Mouse (Mus musculus) 3134 (cell line): ENCODE results near the gene Smim11.

Experiments used
- DNase-seq: peaks from one replicate; pipeline ENCODE4 v3.0.0-alpha.2; 2011; ENCODE audit warnings: low spot score; ENCODE audit not compliant: insufficient read length; ENCODE audit errors: extremely low read depth

Smim11 gene

DNA sequence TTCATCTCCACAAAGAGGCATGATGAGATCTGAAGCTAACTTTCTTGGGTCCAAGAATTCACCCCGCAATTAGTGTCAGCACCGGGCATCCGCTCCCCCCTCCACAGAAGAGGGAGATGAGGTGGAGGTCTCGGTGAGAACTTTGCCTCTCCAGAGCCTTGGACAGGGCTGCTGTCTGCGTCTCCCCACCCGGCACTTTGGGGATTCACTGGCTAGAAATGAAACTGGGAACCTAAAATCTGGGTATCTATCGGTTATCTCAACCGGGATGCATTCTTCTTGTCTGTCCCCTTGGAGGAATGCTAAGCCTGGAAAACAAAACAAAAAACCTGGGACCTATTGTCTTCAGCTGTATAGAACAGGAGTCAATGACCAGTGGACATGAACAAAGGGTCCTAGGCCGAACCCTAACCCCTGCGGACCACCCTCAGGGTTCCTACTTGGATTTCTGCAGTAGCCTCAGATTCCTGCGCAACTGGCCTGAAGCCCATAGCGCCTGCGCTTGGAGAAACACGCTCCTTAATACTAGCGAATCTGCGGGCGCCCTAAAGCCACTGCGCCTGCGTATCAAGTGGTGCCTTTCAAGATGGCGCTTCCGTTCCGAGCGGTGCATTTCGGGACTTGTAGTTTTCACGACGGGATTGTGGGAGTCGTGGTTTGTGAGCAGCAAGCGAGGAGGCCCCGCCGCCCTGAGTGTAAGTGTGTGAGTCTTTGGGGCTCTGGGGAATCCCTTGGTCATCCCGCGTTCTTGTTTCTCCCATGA, at the start of gene Smim11:
TSS of gene Smim11 (plus strand) at position 638 of the 763 bp plus-strand sequence.
- peak; percentile 77 for DNase-seq

DNA sequence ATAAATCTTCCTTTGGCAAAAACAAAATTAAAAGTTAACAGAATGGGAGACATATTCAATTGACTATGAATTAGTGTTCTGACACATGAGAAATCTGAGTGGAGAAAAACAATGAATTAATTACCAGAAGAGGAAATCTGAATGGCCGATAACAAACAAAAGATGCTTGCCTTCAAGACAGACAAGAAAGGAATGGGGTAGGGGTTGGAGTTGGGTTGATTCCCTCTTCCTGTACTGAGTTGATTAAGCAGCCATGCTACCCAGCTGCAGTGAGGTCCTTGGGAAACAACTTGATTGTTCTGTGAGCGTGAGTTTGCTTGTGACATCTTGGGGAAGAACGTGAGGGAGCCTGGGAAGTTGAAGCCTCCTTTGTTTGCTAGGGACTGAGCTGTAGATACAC, 46.8 kb upstream of the Smim11 start:
- DNase-seq: no peak

DNA sequence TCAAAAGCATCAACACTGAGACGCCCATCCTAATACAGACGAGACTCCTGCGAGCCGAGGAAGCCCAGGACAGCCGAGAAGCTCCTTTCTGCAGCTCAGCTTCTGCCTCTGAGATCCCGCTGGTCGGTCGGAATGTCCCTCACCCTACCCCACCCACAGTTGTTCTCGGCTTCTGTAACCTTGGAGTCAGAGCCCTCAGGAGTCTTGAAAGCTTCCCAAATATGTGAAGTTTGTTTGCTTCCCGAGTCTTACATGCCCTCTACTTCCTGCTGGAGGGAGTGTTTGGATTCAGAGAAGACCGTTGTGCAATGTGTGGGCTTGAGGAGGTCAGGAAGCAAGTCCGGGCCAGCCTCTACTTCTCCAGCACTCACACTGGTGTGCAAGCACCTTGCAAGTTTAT, 33.2 kb upstream of the Smim11 start:
- DNase-seq: no peak

GRCm38 (mm10) chr16:92274516-92274915, 26.6 kb upstream of the Smim11 start:
- DNase-seq: no peak

- DNase-seq: no peak
Observed at GRCm38 (mm10) chr16:92275526-92275925, 25.6 kb upstream of the Smim11 start.

DNA sequence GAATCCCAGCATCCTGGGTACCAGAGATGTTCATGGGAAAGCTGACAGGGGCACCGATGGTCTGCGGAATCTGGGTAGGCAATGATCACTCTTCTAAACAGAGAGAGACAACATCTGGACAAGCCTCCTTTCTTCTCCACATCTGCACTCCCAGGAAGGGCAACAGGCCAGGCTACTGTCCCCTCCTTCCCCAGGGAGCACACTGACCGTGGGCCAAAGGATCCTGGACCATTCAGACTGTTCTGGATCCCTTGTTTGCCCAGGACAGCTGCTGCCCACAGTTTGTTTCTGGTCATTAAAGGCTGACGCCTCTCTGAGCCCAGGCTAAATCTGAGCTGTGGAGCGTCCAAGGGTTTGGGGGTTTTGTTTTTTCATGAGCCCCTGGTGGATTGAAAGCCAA, 18.4 kb upstream of the Smim11 start:
- no peak for DNase-seq

- no peak for DNase-seq
Observed at GRCm38 (mm10) chr16:92285068-92285467, 16.0 kb upstream of the Smim11 start.

DNA sequence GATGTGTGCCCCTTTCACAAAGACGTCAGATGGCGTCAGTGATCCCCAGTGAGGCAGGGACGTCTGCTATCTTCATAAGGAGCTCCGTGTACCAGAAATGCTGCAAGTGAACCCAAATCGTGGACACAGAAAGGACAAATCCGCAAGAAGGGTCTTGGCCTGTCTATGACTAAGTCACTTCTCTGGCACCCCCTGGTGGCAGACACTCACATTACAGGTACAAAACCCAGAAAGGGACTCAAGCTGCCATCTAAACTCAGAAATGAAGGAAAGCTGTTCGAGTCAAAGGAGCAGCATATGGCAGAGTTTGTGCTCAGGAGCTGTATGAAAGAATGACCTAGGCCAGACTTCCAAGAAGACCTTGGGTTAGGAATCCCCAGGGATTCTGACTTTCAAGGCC, 14.5 kb upstream of the Smim11 start:
- peak; percentile 30 for DNase-seq

GRCm38 (mm10) chr16:92288778-92289177, 12.3 kb upstream of the Smim11 start:
- no peak for DNase-seq

DNA sequence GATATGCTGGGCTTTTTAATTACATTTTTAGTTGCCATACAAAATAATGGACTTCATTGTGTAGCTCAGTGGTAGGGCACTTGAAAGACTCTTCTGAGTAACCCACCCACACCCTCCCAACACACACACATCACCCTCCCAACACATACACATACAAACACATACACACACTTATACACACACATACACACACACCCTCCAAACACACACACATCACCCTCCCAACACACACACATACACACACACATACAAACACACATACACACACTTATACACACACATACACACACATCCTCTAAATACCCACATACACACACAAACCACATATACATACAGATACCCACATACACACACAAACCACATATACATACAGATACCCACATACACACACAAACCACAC, 11.0 kb upstream of the Smim11 start:
- DNase-seq: no peak

GRCm38 (mm10) chr16:92292101-92292500, 9.0 kb upstream of the Smim11 start, which contains the start of gene Kcne2:
Gene Kcne2 (plus strand): TSS chr16:92292389.
- no peak for DNase-seq

DNA sequence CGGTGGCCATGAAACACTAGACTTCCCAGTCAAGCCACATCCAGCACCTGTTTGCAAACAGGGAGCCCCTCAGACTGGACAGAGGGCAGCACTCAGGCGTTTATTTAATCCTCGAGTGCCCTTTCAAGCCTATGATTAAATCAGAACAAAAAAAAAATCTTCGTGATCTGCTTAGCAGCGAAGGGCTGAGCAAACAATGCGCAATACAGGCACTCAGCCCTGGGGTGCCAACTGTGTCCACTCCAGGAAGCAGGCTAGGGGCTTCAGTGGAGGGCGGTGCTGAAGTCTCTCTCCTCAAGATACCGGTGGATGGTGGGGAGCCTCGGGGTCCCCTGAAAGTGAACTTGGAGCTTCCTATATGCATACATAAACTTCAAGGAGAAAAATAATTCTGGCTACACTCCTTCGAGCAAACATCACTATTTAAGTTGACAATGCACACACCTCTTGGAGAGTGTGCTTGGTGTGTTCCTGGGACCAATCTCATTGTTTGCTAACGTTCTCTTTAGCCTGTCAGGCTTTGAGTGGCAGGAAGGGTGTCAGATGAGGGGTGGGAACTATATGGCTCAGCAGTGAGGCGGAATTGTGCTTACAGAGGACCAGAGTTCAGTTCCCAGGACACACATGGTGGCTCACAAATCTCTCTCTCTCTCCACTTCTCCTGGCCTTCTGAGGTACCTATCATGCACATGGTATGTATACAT, 6.7 kb upstream of the Smim11 start:
- DNase-seq: no peak

- DNase-seq: no peak
Observed at GRCm38 (mm10) chr16:92295328-92295727, 5.8 kb upstream of the Smim11 start.

GRCm38 (mm10) chr16:92301412-92301806, 323 bp downstream of the Smim11 start:
- DNase-seq: no peak

DNA sequence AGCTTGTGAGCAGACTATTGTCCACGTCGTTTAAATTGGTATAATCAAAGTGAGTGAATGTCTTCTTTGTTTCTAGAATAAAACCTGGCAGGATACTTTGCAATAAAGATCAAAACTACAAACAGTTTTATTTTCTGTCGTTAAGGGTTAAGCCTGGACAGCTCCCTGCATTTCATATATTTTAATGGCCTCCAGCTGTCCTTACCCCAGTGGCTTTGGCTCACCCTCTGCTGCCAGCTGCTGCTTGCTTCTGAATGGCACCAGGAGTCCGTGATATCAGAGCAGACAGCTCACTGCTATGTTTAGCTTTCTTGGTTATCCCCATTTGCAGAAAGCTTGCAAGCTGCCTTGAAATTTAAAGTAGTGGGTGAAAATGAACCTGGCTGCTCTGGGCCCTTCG, 903 bp downstream of the Smim11 start:
- no peak for DNase-seq

DNA sequence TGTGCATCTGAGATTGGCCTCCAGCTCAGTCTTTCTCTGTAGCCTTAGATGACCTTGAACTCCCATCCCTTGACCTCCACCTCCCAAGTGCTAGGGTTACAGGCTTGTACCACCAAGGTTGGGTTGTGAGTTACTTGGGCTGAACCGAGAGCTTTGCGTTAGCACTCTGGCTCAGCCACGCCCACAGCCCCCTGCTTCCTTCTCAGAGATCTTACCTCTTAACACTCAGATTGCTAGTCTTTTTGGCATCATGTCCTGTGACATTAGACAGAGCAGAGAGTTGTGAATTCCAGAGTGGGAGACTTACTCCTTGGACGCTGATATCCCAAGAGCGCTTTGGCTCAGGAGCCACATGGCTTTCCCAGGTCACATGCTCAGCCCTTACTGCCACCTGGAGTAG, 1.4 kb downstream of the Smim11 start:
- DNase-seq: no peak

GRCm38 (mm10) chr16:92305519-92305918, 4.4 kb downstream of the Smim11 start:
- no peak for DNase-seq

- no peak for DNase-seq
Observed at GRCm38 (mm10) chr16:92307947-92308346, 6.9 kb downstream of the Smim11 start.

DNA sequence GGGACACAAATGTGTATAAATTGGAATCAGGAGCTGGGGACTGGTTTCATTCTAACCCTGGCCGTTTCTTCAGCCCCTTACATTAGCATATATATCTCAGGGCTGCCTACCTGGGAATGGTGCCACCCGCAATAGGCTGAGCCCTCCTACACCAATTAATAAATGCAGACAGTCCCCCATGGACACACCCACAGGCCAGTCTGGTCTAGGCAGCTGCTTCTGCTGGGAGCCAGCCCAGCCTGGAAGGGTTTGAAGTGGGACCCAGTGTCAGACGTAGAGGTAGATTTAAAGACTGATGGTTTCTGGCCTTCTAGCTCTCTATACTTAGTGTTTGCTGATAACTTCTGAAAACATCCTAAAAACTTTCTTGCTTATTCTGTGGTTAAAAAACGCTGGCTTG, 8.0 kb downstream of the Smim11 start:
- DNase-seq: no peak

DNA sequence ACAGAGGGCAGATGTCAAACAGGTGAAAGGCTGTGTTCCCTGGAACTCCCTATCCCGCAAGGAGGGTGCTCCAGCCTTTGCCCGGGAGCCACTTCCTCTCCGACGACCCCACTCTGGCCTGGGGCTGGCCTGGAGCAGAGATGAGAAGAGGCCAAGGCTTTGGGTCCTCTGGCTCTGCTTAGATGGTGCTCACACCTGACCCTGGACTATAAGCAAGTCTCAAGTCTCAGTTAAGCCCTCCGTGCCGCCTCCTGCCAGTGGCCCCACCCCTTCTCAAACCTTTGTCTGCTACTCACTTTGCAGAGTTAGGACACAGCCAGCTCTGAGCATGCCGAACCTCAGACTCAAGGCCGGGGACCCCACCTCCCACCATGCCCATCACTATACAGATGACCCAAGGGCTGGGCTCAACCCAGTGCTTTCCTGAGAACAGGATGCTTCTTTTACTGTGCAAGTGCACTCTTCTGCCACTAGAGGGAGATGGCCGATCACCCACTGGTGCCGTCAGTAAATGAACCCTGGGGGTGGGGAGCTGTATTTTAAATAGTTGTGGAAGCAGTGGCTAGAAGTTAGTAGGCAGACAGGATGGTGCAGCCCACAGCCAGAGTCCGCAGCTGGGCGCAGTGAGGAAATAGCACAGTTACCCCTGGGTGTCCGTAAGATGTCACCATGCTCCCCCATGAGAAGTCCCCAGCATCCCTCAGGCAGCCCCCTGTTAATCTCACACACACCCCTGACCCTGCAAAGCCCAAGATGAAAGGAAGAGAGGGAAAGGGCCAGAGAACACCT, 13.1 kb downstream of the Smim11 start:
- peak; percentile 23 for DNase-seq

DNA sequence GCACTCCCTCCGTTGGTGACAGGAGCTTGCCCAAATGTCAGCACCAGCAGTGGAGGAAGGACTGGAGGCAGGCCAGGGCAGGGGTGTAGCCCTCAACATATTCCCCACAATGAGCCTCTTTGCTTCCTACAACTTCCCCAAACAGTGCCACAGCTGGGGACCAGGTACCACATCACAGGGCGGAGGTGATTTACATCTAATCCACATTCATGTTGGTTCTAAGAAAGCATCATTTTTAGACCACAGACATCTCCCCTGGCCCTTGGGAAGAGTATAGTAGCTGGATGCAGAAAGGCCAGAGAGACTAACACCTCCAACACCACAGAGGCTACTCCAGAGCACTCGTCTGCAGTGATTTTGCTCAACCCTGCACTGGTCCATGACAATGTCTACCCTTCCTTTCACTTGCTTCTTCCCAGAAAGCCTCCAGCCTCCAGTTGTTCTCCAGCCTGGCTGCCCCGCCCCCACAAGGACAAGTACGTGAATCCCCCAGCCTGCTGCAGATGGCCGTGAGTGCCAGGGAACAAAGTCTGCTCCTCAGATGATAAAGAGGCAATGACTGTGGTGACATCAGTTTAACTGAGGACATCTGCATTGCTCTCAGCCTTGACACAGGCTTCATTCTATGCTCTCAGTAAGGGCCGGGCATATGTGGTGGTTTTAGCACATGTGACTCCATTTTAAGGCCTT, 15.1 kb downstream of the Smim11 start:
- DNase-seq: no peak
